Mouse (Mus musculus) CH12.LX (cell line): ENCODE results near the gene Aldoc.

Experiments used
- CTCF ChIP-seq, 2 experiments: IDR thresholded peaks in 1 of 2; conservative IDR thresholded peaks in 1 of 2; 2 replicates each; pipeline ENCODE4 v1.5.1; 2011 to 2012; ENCODE audit warnings: low read depth in 2 of 2, low read length in 2 of 2, improper control_type of control experiment in 1 of 2, inconsistent platforms in 1 of 2, mild to moderate bottlenecking in 1 of 2, moderate library complexity in 1 of 2
- EP300 ChIP-seq: IDR thresholded peaks from 2 replicates; pipeline ENCODE4 v1.6.1; 2011; ENCODE audit warnings: low read length, improper control_type of control experiment
- GABPA ChIP-seq: IDR thresholded peaks from 2 replicates; pipeline ENCODE4 v1.6.1; 2012; ENCODE audit warnings: low read depth, low read length, improper control_type of control experiment, inconsistent platforms; ENCODE audit not compliant: insufficient replicate concordance
- MAZ ChIP-seq: IDR thresholded peaks from 2 replicates; pipeline ENCODE4 v1.6.1; 2012; ENCODE audit warnings: low read depth, mild to moderate bottlenecking, inconsistent platforms, low read length, improper control_type of control experiment, moderate library complexity
- MEF2A ChIP-seq: IDR thresholded peaks from 2 replicates; pipeline ENCODE4 v1.6.1; 2014; ENCODE audit warnings: low read depth, mild to moderate bottlenecking, inconsistent platforms, low read length, improper control_type of control experiment, borderline replicate concordance
- MYC ChIP-seq: IDR thresholded peaks from 2 replicates; pipeline ENCODE4 v1.6.1; 2011; ENCODE audit warnings: low read depth, mild to moderate bottlenecking, improper control_type of control experiment, low read length
- TBP ChIP-seq: conservative IDR thresholded peaks from 2 replicates; pipeline ENCODE4 v1.6.1; 2011; ENCODE audit warnings: low read depth, low read length, improper control_type of control experiment
- ZC3H11A ChIP-seq: IDR thresholded peaks from 2 replicates; pipeline ENCODE4 v1.6.1; 2012; ENCODE audit warnings: low read depth, mild to moderate bottlenecking, inconsistent platforms, low read length, improper control_type of control experiment
- ZKSCAN1 ChIP-seq: IDR thresholded peaks from 2 replicates; pipeline ENCODE4 v1.6.1; 2012; ENCODE audit warnings: low read depth, inconsistent platforms, low read length, improper control_type of control experiment, borderline replicate concordance
- ZMIZ1 ChIP-seq: IDR thresholded peaks from 2 replicates; pipeline ENCODE4 v1.6.1; 2012; ENCODE audit warnings: low read depth, mild to moderate bottlenecking, inconsistent platforms, low read length, improper control_type of control experiment

DNA sequence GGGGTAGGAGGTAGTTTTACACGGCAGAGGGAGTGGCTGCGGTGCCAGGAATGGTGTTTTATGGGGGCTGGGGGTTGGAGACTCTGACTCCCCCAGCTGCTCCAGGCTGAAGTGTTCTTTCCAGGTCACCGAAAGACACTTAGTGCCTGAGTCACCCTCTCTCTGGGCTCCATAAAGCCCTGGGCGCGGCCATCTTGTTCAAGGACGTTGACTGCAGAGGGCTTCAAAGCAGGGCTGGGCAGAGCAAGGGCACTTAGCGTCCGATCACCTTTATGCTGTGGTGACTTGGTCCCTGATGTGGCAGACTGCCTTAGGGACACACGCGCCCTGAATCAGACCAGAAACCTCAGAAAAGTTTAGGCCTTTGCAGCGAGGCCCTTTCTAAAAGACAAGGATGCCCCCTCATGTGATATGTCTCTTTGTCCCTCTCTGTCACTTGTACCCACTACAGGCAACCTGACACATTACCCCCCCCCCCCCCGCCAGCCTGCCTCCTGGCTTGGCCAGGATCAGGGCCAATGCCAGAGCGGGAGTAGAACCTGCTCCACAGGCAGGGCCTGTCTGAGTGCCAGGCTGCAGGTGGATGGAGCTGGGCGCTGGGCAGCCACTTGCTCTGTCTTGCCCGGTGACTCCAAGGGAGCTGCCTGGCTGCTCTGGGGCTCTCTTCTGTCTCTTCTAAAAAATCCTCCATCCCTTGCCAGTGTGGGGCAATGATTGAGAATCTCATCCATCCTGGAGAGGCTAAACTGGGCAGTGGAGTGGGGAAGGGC lies 44.9 kb downstream of the Aldoc start:
- TF ChIP-seq CTCF (conservative IDR thresholded peaks at IDR 0.05 in 1 of 2, IDR thresholded peaks at IDR 0.05 in 1 of 2; ENCODE audit: low read depth in 2 of 2, low read length in 2 of 2) = no peak
- TF ChIP-seq ZC3H11A = no peak
- no peak for TF ChIP-seq ZKSCAN1
- TF ChIP-seq EP300 = no peak
- TF ChIP-seq GABPA = no peak
- TF ChIP-seq ZMIZ1 = no peak
- TF ChIP-seq MYC = no peak
- no peak for TF ChIP-seq TBP
- TF ChIP-seq MAZ = no peak
- no peak for TF ChIP-seq MEF2A
